Mouse (Mus musculus): ENCODE data around the gene Mrpl18. TPM values are rescaled to one million over a fixed set of nuclear protein-coding genes. Genes with fewer than 3 reads are reported as not detected.
"Not testable (repeated sequence)": the region's sequence is repeated elsewhere in the genome, so short reads cannot be mapped to it uniquely, and the experiment has no call there.

The Mrpl18 gene
- polyA plus RNA-seq, 1 experiment from 2014 or later: 158 TPM

GRCm38 (mm10) chr17:12906436-12906835 lies 9.7 kb downstream of the Mrpl18 start:
- H3K36me3 ChIP-seq: peaks cover 28% of the 10 kb centered on the region
- peaks cover 11% of the 10 kb centered on the region for H3K4me1 ChIP-seq
- no peak overlapping the region for H3K27ac ChIP-seq (replicated peaks)
- no peaks in the 10 kb centered on the region for H3K27me3 ChIP-seq
- no peak overlapping the region for H3K9ac ChIP-seq (replicated peaks)
- H3K9me3 ChIP-seq: no peaks in the 10 kb centered on the region
- no peak for ATAC-seq (ENCODE audit: low FRiP score, low read depth)
- H3K4me2 ChIP-seq (replicated peaks): no peak overlapping the region
- no peak overlapping the region for H3K4me3 ChIP-seq
- 93% methylated on average over 9 of the region's 9 CpGs for WGBS

- peaks cover 21% of the 10 kb centered on the region for H3K36me3 ChIP-seq
- H3K9ac ChIP-seq (replicated peaks): no peak overlapping the region
- no peak overlapping the region for H3K4me3 ChIP-seq
- 88% methylated on average over 4 of the region's 4 CpGs for whole genome bisulfite sequencing
- H3K4me2 ChIP-seq (replicated peaks): no peak overlapping the region
- peaks cover 11% of the 10 kb centered on the region for H3K4me1 ChIP-seq
- H3K27ac ChIP-seq (replicated peaks): no peak overlapping the region
- no peaks in the 10 kb centered on the region for H3K9me3 ChIP-seq
- ATAC-seq (ENCODE audit: low FRiP score, low read depth): no peak
- H3K27me3 ChIP-seq: no peaks in the 10 kb centered on the region
These were observed 10.3 kb downstream of the Mrpl18 start for GRCm38 (mm10) chr17:12905810-12906209.

GRCm38 (mm10) chr17:12904349-12904748 lies 11.8 kb downstream of the Mrpl18 start:
- H3K36me3 ChIP-seq: peaks cover 26% of the 10 kb centered on the region
- H3K27me3 ChIP-seq: no peaks in the 10 kb centered on the region
- ATAC-seq (ENCODE audit: low FRiP score, low read depth): no peak
- H3K9me3 ChIP-seq: no peaks in the 10 kb centered on the region
- H3K4me1 ChIP-seq: peaks cover 11% of the 10 kb centered on the region
- no peak overlapping the region for H3K9ac ChIP-seq (replicated peaks)
- H3K27ac ChIP-seq (replicated peaks): no peak overlapping the region
- WGBS: 67% methylated on average over 1 of the region's 1 CpGs
- no peak overlapping the region for H3K4me3 ChIP-seq
- H3K4me2 ChIP-seq (replicated peaks): no peak overlapping the region

GRCm38 (mm10) chr17:12903372-12904333 lies 12.5 kb downstream of the Mrpl18 start:
- ATAC-seq (ENCODE audit: low FRiP score, low read depth): peak; percentile 75
- Histone ChIP-seq H3K36me3 (peaks cover 27% of the 10 kb centered on the region), H3K4me2 (replicated peaks) (no peak overlapping the region), H3K4me1 (peaks cover 11% of the 10 kb centered on the region), H3K27me3 (no peaks in the 10 kb centered on the region), H3K4me3 (no peak overlapping the region), H3K27ac (replicated peaks) (peak overlapping the region; percentile 56), H3K9me3 (no peaks in the 10 kb centered on the region), H3K9ac (replicated peaks) (no peak overlapping the region)
- 19% methylated on average over 11 of the region's 12 CpGs for WGBS

- Histone ChIP-seq H3K27me3 (no peaks in the 10 kb centered on the region), H3K27ac (replicated peaks) (no peak overlapping the region), H3K4me1 (peaks cover 11% of the 10 kb centered on the region), H3K4me2 (replicated peaks) (no peak overlapping the region), H3K9ac (replicated peaks) (no peak overlapping the region), H3K9me3 (no peaks in the 10 kb centered on the region), H3K4me3 (no peak overlapping the region), H3K36me3 (peaks cover 27% of the 10 kb centered on the region)
- 93% methylated on average over 6 of the region's 6 CpGs for WGBS
- no peak for ATAC-seq (ENCODE audit: low FRiP score, low read depth)
These were observed 13.9 kb downstream of the Mrpl18 start for GRCm38 (mm10) chr17:12902291-12902690.

- 33% methylated on average over 2 of the region's 2 CpGs for WGBS
These were observed 17.5 kb downstream of the Mrpl18 start for GRCm38 (mm10) chr17:12898607-12899006.

GRCm38 (mm10) chr17:12897674-12898073 lies 18.5 kb downstream of the Mrpl18 start:
- Histone ChIP-seq H3K9ac (replicated peaks) (no peak overlapping the region), H3K36me3 (peaks cover 18% of the 10 kb centered on the region; the same call in 1 of the 2 replicates), H3K4me1 (no peaks in the 10 kb centered on the region), H3K27ac (replicated peaks) (no peak overlapping the region), H3K27me3 (no peaks in the 10 kb centered on the region), H3K4me3 (no peak overlapping the region), H3K9me3 (no peaks in the 10 kb centered on the region), H3K4me2 (replicated peaks) (no peak overlapping the region)
- 83% methylated on average over 5 of the region's 5 CpGs for WGBS
- no peak for ATAC-seq (ENCODE audit: low FRiP score, low read depth)

More at GRCm38 (mm10) chr17:12898607-12899006, 17.5 kb downstream of the Mrpl18 start:
- H3K9ac ChIP-seq (replicated peaks); ATAC-seq (ENCODE audit: low FRiP score, low read depth); H3K27ac ChIP-seq (replicated peaks); H3K4me3 ChIP-seq; H3K27me3 ChIP-seq; H3K4me2 ChIP-seq (replicated peaks); H3K4me1 ChIP-seq; H3K9me3 ChIP-seq: not testable (repeated sequence)
- H3K36me3 ChIP-seq: peaks cover 18% of the 10 kb centered on the region; the same call in 1 of the 2 replicates

- H3K36me3 ChIP-seq: peaks cover 27% of the 10 kb centered on the region
- no peaks in the 10 kb centered on the region for H3K4me1 ChIP-seq
- WGBS: 91% methylated on average over 9 of the region's 9 CpGs
- no peak overlapping the region for H3K4me2 ChIP-seq (replicated peaks)
- no peak overlapping the region for H3K27ac ChIP-seq (replicated peaks)
- no peaks in the 10 kb centered on the region for H3K9me3 ChIP-seq
- no peaks in the 10 kb centered on the region for H3K27me3 ChIP-seq
- ATAC-seq (ENCODE audit: low FRiP score, low read depth): no peak
- H3K4me3 ChIP-seq: no peak overlapping the region
- no peak overlapping the region for H3K9ac ChIP-seq (replicated peaks)
These were observed 24.1 kb downstream of the Mrpl18 start for GRCm38 (mm10) chr17:12892033-12892432.

- 93% methylated on average over 4 of the region's 4 CpGs for WGBS
- H3K9me3 ChIP-seq: no peaks in the 10 kb centered on the region
- no peak overlapping the region for H3K27ac ChIP-seq (replicated peaks)
- peaks cover 27% of the 10 kb centered on the region for H3K36me3 ChIP-seq
- H3K4me1 ChIP-seq: no peaks in the 10 kb centered on the region
- H3K4me2 ChIP-seq (replicated peaks): no peak overlapping the region
- no peak overlapping the region for H3K4me3 ChIP-seq
- no peak overlapping the region for H3K9ac ChIP-seq (replicated peaks)
- no peak for ATAC-seq (ENCODE audit: low FRiP score, low read depth)
- H3K27me3 ChIP-seq: no peaks in the 10 kb centered on the region
These were observed 25.1 kb downstream of the Mrpl18 start for GRCm38 (mm10) chr17:12891054-12891453.

GRCm38 (mm10) chr17:12887021-12887775 lies 28.9 kb downstream of the Mrpl18 start:
- WGBS: 84% methylated on average over 15 of the region's 15 CpGs
- no peak overlapping the region for H3K4me2 ChIP-seq (replicated peaks)
- H3K27me3 ChIP-seq: no peaks in the 10 kb centered on the region
- H3K9me3 ChIP-seq: no peaks in the 10 kb centered on the region
- H3K4me1 ChIP-seq: no peaks in the 10 kb centered on the region
- H3K9ac ChIP-seq (replicated peaks): no peak overlapping the region
- no peak overlapping the region for H3K27ac ChIP-seq (replicated peaks)
- no peak for ATAC-seq (ENCODE audit: low FRiP score, low read depth)
- peaks cover 18% of the 10 kb centered on the region for H3K36me3 ChIP-seq
- H3K4me3 ChIP-seq: no peak overlapping the region

GRCm38 (mm10) chr17:12886620-12887019 lies 29.5 kb downstream of the Mrpl18 start:
- WGBS: 39% methylated on average over 6 of the region's 6 CpGs
- Histone ChIP-seq H3K4me2 (replicated peaks) (no peak overlapping the region), H3K4me3 (no peak overlapping the region), H3K27me3 (no peaks in the 10 kb centered on the region), H3K4me1 (no peaks in the 10 kb centered on the region), H3K36me3 (peaks cover 18% of the 10 kb centered on the region), H3K9ac (replicated peaks) (no peak overlapping the region), H3K9me3 (no peaks in the 10 kb centered on the region), H3K27ac (replicated peaks) (no peak overlapping the region)
- ATAC-seq (ENCODE audit: low FRiP score, low read depth): no peak

GRCm38 (mm10) chr17:12881216-12881615 lies 34.9 kb downstream of the Mrpl18 start:
- Histone ChIP-seq H3K4me1 (peaks cover 2% of the 10 kb centered on the region; the same call in 1 of the 2 replicates), H3K27ac (replicated peaks) (no peak overlapping the region), H3K9me3 (no peaks in the 10 kb centered on the region), H3K27me3 (0 out of 2 replicates have a peak, but pooled peaks cover 7% of the 10 kb centered on the region), H3K36me3 (no peaks in the 10 kb centered on the region), H3K4me2 (replicated peaks) (no peak overlapping the region), H3K4me3 (no peak overlapping the region), H3K9ac (replicated peaks) (no peak overlapping the region)
- 73% methylated on average over 1 of the region's 1 CpGs for WGBS
- ATAC-seq (ENCODE audit: low FRiP score, low read depth): no peak

Measured in midbrain, embryonic 12.5 days (tissue).